Mouse (Mus musculus) hindbrain, postnatal 0 days (tissue): ENCODE data around the gene Map3k7. TPM values are rescaled to one million over a fixed set of nuclear protein-coding genes. Genes with fewer than 3 reads are reported as not detected.

ENCODE experiments used
- ATAC-seq: fragments of 200-750 bp; cut with Nextera tagmentation; 2 replicates; pipeline ENCODE4 v1.8.0; 2017; ENCODE audit warnings: mild to moderate bottlenecking, moderate TSS enrichment, moderate library complexity
- DNase-seq: peaks from one replicate; pipeline ENCODE4 v3.0.0-alpha.2; 2015; ENCODE audit warnings: low spot score
- H3K27ac ChIP-seq: fragments of 300-500 bp; sonication (generic); 2 replicates; pipeline ENCODE4 v1.5.1; 2014; ENCODE audit warnings: mild to moderate bottlenecking
- H3K27me3 ChIP-seq: fragments of 300-500 bp; sonication (generic); 2 replicates; pipeline ENCODE4 v1.6.1; 2014; ENCODE audit warnings: low read length, mixed read lengths; ENCODE audit not compliant: insufficient read depth
- H3K36me3 ChIP-seq: fragments of 300-500 bp; sonication (generic); 2 replicates; pipeline ENCODE4 v1.6.1; 2014; ENCODE audit warnings: low read length, mixed read lengths; ENCODE audit not compliant: insufficient read depth
- H3K4me1 ChIP-seq: fragments of 300-500 bp; sonication (generic); 2 replicates; pipeline ENCODE4 v1.6.1; 2014; ENCODE audit warnings: antibody characterized with exemption, low read length, mixed read lengths; ENCODE audit not compliant: insufficient read depth
- H3K4me2 ChIP-seq: fragments of 300-500 bp; sonication (generic); 2 replicates; pipeline ENCODE4 v1.6.1; 2014; ENCODE audit warnings: low read depth, mild to moderate bottlenecking, low read length, moderate library complexity, mixed read lengths
- H3K4me3 ChIP-seq: fragments of 300-500 bp; sonication (generic); 2 replicates; pipeline ENCODE4 v1.5.1; 2014; ENCODE audit warnings: low read length
- H3K9ac ChIP-seq: fragments of 300-500 bp; sonication (generic); replicated peaks from 2 replicates; pipeline ENCODE4 v1.6.1; 2014; ENCODE audit warnings: mild to moderate bottlenecking, low read length, moderate library complexity, mixed read lengths
- H3K9me3 ChIP-seq: fragments of 300-500 bp; sonication (generic); 2 replicates; pipeline ENCODE4 v1.6.1; 2016; ENCODE audit warnings: low read length, mixed read lengths
- CTCF ChIP-seq: IDR thresholded peaks from 2 replicates; pipeline ENCODE4 v1.5.1; 2016; ENCODE audit warnings: antibody characterized with exemption, control low read depth, low read depth
- WGBS: fragments of 180-500 bp; shearing (Covaris S2); extraction: QIAGEN DNeasy Blood & Tissue Kit; methylation state at CpG from one replicate; pipeline ENCODE4 v1.1.7; 2014; 5-methylcytosine and 5-hydroxymethylcytosine counted together
- polyA plus RNA-seq: library from polyadenylated mRNA; unstranded; fragments of >200 nt; fragmentation: Nextera tagmentation; extraction: Ambion mirVana; gene quantifications from 2 replicates; pipeline ENCODE4 v1.2.1, GENCODE M21; 2015
- total RNA-seq: library from RNA; depleted of rRNA; stranded (reverse); fragments of >200 nt; gene quantifications from 2 replicates; pipeline ENCODE4 v1.2.3, GENCODE M21; 2014

Map3k7 gene
- total and polyA plus RNA-seq, 2 experiments from 2014 or later, result 16.0 to 47.0 TPM

DNA sequence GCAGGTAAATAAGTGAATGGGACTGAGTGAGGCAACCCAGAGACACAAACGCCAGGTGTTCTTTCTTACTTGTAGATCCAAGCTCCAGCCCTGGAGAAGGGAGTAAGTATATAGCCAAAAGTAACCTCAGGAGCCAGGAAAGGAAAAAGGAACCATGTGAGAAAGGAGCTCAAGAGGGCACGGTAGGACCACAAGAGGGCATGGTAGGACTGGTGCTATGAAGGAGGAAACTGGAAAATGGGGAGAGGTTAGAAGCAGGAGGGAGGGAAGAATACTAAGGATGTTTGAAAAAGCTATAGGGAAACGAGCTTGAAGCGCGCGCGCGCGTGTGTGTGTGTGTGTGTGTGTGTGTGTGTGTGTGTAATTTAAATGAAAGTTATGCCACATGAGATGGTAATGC lies 63.2 kb downstream of the Map3k7 start:
- H3K9ac ChIP-seq, result no peak overlapping the region
- peak; percentile 9 for DNase-seq
- WGBS, result 91% methylated on average over 9 of the region's 9 CpGs
- H3K27me3 ChIP-seq, result no peaks in the 10 kb centered on the region
- H3K36me3 ChIP-seq, result no peaks in the 10 kb centered on the region
- ATAC-seq, result no peak
- no peaks in the 10 kb centered on the region for H3K4me1 ChIP-seq
- H3K27ac ChIP-seq, result no peak overlapping the region
- no peak overlapping the region for H3K4me3 ChIP-seq
- H3K4me2 ChIP-seq, result no peak overlapping the region
- no peaks in the 10 kb centered on the region for H3K9me3 ChIP-seq
- TF ChIP-seq CTCF, result peak; percentile 54

DNA sequence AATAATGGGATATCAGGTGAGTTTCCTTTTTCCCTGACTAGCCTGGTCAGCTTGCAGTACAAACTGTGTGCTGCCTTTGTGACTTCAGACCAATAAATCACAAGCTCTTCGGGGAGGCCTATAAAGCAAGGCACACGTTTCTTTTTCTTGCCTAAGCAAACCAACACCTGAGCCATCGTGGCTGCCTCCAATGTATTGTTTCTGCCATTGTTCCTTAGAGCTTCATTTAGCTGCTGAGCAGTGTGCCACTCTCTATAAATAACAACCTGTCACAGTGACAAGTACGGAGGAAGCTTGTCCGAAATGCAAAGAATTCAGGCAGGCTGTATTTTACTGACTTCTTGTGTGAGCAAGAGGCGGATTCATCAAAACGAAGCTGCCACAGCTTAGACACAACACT lies 73.4 kb downstream of the Map3k7 start:
- Histone ChIP-seq H3K4me2 (no peak overlapping the region), H3K36me3 (no peaks in the 10 kb centered on the region), H3K27me3 (no peaks in the 10 kb centered on the region), H3K4me1 (no peaks in the 10 kb centered on the region; the same call in 1 of the 2 replicates), H3K4me3 (no peak overlapping the region), H3K9ac (no peak overlapping the region), H3K27ac (no peak overlapping the region), H3K9me3 (no peaks in the 10 kb centered on the region)
- WGBS, result 62% methylated on average over 7 of the region's 7 CpGs
- DNase-seq (no peak), ATAC-seq (no peak)
- TF ChIP-seq CTCF, result no peak

DNA sequence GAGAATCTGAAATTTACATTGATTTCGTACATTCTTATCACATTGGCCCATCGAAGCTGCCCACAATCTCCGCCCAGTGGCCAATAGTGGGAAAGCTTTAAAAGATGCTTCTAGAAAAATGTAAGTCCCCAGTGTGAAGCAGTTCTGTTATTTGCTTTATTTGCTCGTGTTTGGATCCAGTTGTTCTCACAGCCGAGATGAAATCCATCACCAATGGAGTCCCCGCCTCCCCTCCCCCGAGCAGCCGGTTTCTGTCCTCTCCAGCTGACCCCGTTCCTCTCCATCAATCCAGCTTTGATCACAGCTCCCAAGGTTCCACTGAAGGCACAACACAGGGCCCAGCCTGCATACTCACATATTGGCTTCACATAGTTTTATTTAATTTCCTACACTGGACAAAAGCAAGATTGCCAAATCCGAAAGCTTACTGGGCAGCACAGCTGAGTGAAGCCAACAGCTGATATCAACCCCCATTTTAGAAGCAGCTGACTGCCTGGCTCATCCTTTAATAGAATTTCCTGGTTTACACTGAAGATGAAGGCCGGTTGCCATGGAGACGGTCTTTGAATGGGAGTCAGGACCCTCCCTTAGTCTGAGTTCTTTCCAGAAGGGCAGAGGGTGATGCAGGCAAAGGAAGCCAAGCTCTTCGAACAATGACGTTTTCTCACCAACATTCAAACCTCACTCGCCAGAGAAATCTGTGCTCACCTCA lies 78.0 kb downstream of the Map3k7 start:
- H3K9me3 ChIP-seq, result no peaks in the 10 kb centered on the region
- DNase-seq, result peak; percentile 76
- TF ChIP-seq CTCF, result peak; percentile 56
- ATAC-seq, result peak; percentile 76
- peak overlapping the region; percentile 70 for H3K27ac ChIP-seq
- no peak overlapping the region for H3K4me3 ChIP-seq
- H3K27me3 ChIP-seq, result no peaks in the 10 kb centered on the region
- no peaks in the 10 kb centered on the region for H3K36me3 ChIP-seq
- 29% methylated on average over 15 of the region's 15 CpGs for WGBS
- 0 out of 2 replicates have a peak overlapping the region, but pooled peaks have one; percentile 18 for H3K4me2 ChIP-seq
- H3K9ac ChIP-seq, result 0 out of 2 replicates have a peak overlapping the region, but pooled peaks have one; percentile 13
- H3K4me1 ChIP-seq, result no peaks in the 10 kb centered on the region; the same call in 1 of the 2 replicates

DNA sequence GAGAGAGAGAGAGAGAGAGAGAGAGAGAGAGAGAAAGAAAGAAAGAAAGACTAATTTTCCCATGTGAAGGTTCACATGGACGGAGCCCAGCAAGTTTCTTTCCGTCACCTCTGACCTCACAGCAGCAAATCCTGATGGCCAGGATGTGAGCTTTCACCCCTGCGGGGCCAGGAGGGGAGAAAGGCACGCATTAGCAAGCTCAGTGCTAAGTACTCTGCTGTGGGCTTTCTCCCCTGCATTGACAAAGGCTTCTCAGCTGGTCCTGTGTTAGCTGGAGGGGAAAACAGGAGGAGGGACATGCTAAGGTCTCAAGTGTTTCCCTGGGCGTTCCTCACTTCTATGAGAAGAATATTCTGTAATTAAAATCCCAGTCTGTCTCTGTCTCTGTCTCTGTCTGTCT lies 81.3 kb downstream of the Map3k7 start:
- H3K27ac ChIP-seq, result no peak overlapping the region
- no peaks in the 10 kb centered on the region for H3K27me3 ChIP-seq
- ATAC-seq (no peak), DNase-seq (no peak)
- no peak overlapping the region for H3K4me2 ChIP-seq
- no peaks in the 10 kb centered on the region for H3K36me3 ChIP-seq
- no peak overlapping the region for H3K9ac ChIP-seq
- no peaks in the 10 kb centered on the region; the same call in 1 of the 2 replicates for H3K4me1 ChIP-seq
- H3K9me3 ChIP-seq, result no peaks in the 10 kb centered on the region
- no peak for TF ChIP-seq CTCF
- 19% methylated on average over 5 of the region's 5 CpGs for WGBS
- no peak overlapping the region for H3K4me3 ChIP-seq

GRCm38 (mm10) chr4:32049824-32050223 lies 85.9 kb downstream of the Map3k7 start:
- Histone ChIP-seq H3K9ac (peak overlapping the region; percentile 13; the same call in 1 of the 2 replicates), H3K27ac (no peak overlapping the region), H3K9me3 (no peaks in the 10 kb centered on the region), H3K36me3 (no peaks in the 10 kb centered on the region), H3K4me2 (no peak overlapping the region), H3K4me1 (no peaks in the 10 kb centered on the region), H3K27me3 (no peaks in the 10 kb centered on the region), H3K4me3 (no peak overlapping the region)
- DNase-seq, result peak; percentile 57
- ATAC-seq, result peak; percentile 37; the same call in 1 of the 2 replicates
- no peak for TF ChIP-seq CTCF
- 19% methylated on average over 4 of the region's 4 CpGs for WGBS

- no peak for ATAC-seq
- WGBS, result 96% methylated on average over 14 of the region's 14 CpGs
Measured at GRCm38 (mm10) chr4:32053171-32053570, 89.3 kb downstream of the Map3k7 start.

More at GRCm38 (mm10) chr4:32053171-32053570, 89.3 kb downstream of the Map3k7 start:
- TF ChIP-seq CTCF, result no peak
- no peak overlapping the region for H3K4me3 ChIP-seq
- DNase-seq, result no peak
- no peaks in the 10 kb centered on the region for H3K9me3 ChIP-seq
- H3K4me1 ChIP-seq, result no peaks in the 10 kb centered on the region; the same call in 1 of the 2 replicates
- H3K9ac ChIP-seq, result no peak overlapping the region
- H3K36me3 ChIP-seq, result no peaks in the 10 kb centered on the region
- H3K27ac ChIP-seq, result no peak overlapping the region
- H3K4me2 ChIP-seq, result no peak overlapping the region
- no peaks in the 10 kb centered on the region for H3K27me3 ChIP-seq
